Mouse (Mus musculus): Measurements from ENCODE around the gene Cyp26b1. TPM values are rescaled to one million over a fixed set of nuclear protein-coding genes. Genes with fewer than 3 reads are reported as not detected.

Cyp26b1 gene
- total and polyA plus RNA-seq, 3 experiments = not detected

DNA sequence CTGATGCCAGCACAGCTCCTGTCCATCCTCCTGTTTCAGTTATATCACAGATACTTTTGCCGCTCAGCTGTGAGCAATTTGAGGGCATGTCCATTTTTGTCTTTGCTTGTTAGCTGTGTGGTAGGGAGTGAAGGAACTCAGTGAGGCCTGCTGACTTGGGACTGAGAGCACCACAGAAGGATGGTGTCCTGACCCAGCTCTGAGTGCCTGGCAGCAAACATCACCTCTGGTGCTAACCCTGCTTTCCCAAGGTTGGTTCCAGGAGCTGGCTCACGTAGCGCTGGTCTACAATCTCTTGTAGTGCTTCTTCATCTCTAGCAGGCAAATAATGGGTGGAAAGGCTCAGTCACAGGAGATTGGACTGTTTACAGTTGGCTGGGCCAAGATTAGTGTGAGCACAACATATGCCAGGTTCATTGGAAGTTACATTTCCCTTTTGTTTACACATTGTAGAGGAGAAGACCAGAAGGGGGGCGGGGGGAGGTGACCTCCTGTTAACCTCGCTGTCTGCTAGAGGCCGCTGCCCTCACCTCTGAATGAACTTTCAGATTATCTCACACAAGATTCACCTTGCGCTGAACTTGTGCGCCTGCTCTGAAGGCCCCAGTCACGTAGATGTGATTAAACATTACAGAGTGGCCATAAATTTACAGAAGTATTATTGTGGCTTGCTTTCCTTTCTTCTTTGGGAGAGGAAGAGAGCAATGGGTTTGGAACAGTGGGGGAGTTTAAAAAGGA, 46.8 kb upstream of the Cyp26b1 start:
- Histone ChIP-seq H3K4me3 (replicated peaks in 1 of 3; ENCODE audit: low read depth in 2 of 3, low read length in 2 of 3, poor library complexity in 1 of 3) (no peak overlapping the region), H3K27me3 (replicated peaks) (no peaks in the 10 kb centered on the region), H3K4me1 (ENCODE audit: control insufficient read depth in 1 of 2, insufficient read depth in 2 of 2) (no peaks in the 10 kb centered on the region), H3K4me2 (ENCODE audit: insufficient read depth, low read depth, poor library complexity, severe bottlenecking) (no peak overlapping the region), H3K27ac (ENCODE audit: insufficient read depth, low read depth) (no peak overlapping the region), H3K9ac (ENCODE audit: insufficient read depth, low read depth) (no peak overlapping the region), H3K36me3 (replicated peaks in 1 of 2; ENCODE audit: control insufficient read depth in 1 of 2, insufficient read depth in 1 of 2, low read length in 1 of 2) (no peaks in the 10 kb centered on the region), H3K79me2 (replicated peaks; ENCODE audit: control insufficient read depth, extremely low read depth, insufficient read depth, poor library complexity, severe bottlenecking) (no peaks in the 10 kb centered on the region), H3K9me3 (replicated peaks; ENCODE audit: low read length) (no peaks in the 10 kb centered on the region)
- dilution Hi-C loops (cut with MboI; ENCODE audit: extremely low pct_ligation_motif_present, extremely low pct_unique_long_range_greater_than_20kb, low sequenced_read_pairs) = no loop called here
- in situ Hi-C loops (cut with MboI; ENCODE audit: low pct_ligation_motif_present, low pct_unique_long_range_greater_than_20kb, low sequenced_read_pairs) = no loop called here
- TF ChIP-seq ELF1 (IDR thresholded peaks at IDR 0.05; ENCODE audit: low read depth, low read length) = no peak
- TF ChIP-seq KAT2A (IDR thresholded peaks at IDR 0.05; ENCODE audit: insufficient replicate concordance, low read length) = no peak
- TF ChIP-seq SMC3 (IDR thresholded peaks at IDR 0.05; ENCODE audit: low read depth, low read length) = no peak
- no peak for TF ChIP-seq CHD2 (IDR thresholded peaks at IDR 0.05; ENCODE audit: low read length)
- DNase-seq (ENCODE audit: extremely low read depth) = no peak

DNA sequence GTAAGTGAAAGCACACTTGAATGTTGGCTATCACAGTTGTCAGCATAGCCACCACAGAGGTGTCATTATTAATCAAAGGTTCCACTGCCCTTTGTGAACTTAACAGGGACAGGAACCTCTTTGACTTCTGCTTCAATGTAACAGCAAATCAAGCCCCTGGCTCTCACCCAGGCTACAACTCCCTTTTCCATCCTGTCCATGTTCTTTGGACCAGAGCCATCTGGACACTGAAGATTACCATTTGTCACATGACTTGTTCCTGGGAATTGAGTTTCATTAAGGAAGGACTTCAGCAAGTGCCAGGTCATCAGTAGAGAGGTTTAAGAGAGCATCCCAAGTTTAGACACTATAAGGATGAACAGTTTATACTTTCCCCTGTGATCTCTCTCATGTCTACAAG, 44.5 kb upstream of the Cyp26b1 start:
- Histone ChIP-seq H3K27me3 (replicated peaks) (no peaks in the 10 kb centered on the region), H3K4me1 (ENCODE audit: control insufficient read depth in 1 of 2, insufficient read depth in 2 of 2) (no peaks in the 10 kb centered on the region), H3K27ac (ENCODE audit: insufficient read depth, low read depth) (no peak overlapping the region), H3K36me3 (replicated peaks in 1 of 2; ENCODE audit: control insufficient read depth in 1 of 2, insufficient read depth in 1 of 2, low read length in 1 of 2) (no peaks in the 10 kb centered on the region), H3K4me3 (replicated peaks in 1 of 3; ENCODE audit: low read depth in 2 of 3, low read length in 2 of 3, poor library complexity in 1 of 3) (no peak overlapping the region), H3K9me3 (replicated peaks; ENCODE audit: low read length) (no peaks in the 10 kb centered on the region), H3K9ac (ENCODE audit: insufficient read depth, low read depth) (no peak overlapping the region), H3K4me2 (ENCODE audit: insufficient read depth, low read depth, poor library complexity, severe bottlenecking) (no peak overlapping the region), H3K79me2 (replicated peaks; ENCODE audit: control insufficient read depth, extremely low read depth, insufficient read depth, poor library complexity, severe bottlenecking) (no peaks in the 10 kb centered on the region)
- dilution Hi-C loops (cut with MboI; ENCODE audit: extremely low pct_ligation_motif_present, extremely low pct_unique_long_range_greater_than_20kb, low sequenced_read_pairs) = no loop called here
- in situ Hi-C loops (cut with MboI; ENCODE audit: low pct_ligation_motif_present, low pct_unique_long_range_greater_than_20kb, low sequenced_read_pairs) = no loop called here
- TF ChIP-seq CTCF (conservative IDR thresholded peaks at IDR 0.05 in 1 of 2, IDR thresholded peaks at IDR 0.05 in 1 of 2; ENCODE audit: low read depth in 2 of 2, low read length in 2 of 2) (no peak), MYC (IDR thresholded peaks at IDR 0.05; ENCODE audit: low read depth, low read length) (no peak), RCOR1 (conservative IDR thresholded peaks at IDR 0.05; ENCODE audit: low read depth, low read length) (no peak)
- DNase-seq (ENCODE audit: extremely low read depth) = no peak

DNA sequence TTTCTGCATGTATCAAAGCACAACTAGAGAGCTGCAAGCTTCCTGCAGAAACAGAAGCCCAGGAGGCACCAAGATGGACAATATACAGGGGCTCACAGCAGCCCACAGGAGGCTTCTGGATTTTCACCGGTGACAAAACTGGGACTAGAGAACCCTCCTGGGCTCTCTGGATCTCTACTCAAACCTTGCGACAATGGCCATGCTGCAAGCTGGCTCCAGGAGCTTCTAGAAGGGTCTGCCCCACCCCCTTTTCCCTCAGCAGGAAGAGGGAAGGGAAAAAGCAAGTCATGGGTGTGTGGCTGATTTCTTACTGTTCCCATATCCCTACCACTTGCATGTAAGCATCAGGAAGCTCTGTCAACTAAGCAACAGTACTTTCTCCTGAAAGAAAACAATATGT, 37.9 kb upstream of the Cyp26b1 start:
- Histone ChIP-seq H3K79me2 (replicated peaks; ENCODE audit: control insufficient read depth, extremely low read depth, insufficient read depth, poor library complexity, severe bottlenecking) (no peaks in the 10 kb centered on the region), H3K27ac (ENCODE audit: insufficient read depth, low read depth) (no peak overlapping the region), H3K9me3 (replicated peaks; ENCODE audit: low read length) (no peaks in the 10 kb centered on the region), H3K4me2 (ENCODE audit: insufficient read depth, low read depth, poor library complexity, severe bottlenecking) (no peak overlapping the region), H3K9ac (ENCODE audit: insufficient read depth, low read depth) (no peak overlapping the region), H3K4me3 (replicated peaks in 1 of 3; ENCODE audit: low read depth in 2 of 3, low read length in 2 of 3, poor library complexity in 1 of 3) (no peak overlapping the region), H3K4me1 (ENCODE audit: control insufficient read depth in 1 of 2, insufficient read depth in 2 of 2) (no peaks in the 10 kb centered on the region), H3K36me3 (replicated peaks in 1 of 2; ENCODE audit: control insufficient read depth in 1 of 2, insufficient read depth in 1 of 2, low read length in 1 of 2) (no peaks in the 10 kb centered on the region), H3K27me3 (replicated peaks) (no peaks in the 10 kb centered on the region)
- in situ Hi-C loops (cut with MboI; ENCODE audit: low pct_ligation_motif_present, low pct_unique_long_range_greater_than_20kb, low sequenced_read_pairs) (no loop called here), dilution Hi-C loops (cut with MboI; ENCODE audit: extremely low pct_ligation_motif_present, extremely low pct_unique_long_range_greater_than_20kb, low sequenced_read_pairs) (no loop called here)
- DNase-seq (ENCODE audit: extremely low read depth) = no peak
- TF ChIP-seq CTCF (conservative IDR thresholded peaks at IDR 0.05 in 1 of 2, IDR thresholded peaks at IDR 0.05 in 1 of 2; ENCODE audit: low read depth in 2 of 2, low read length in 2 of 2) = no peak
- TF ChIP-seq MAZ (IDR thresholded peaks at IDR 0.05; ENCODE audit: low read depth, low read length) = no peak
- TF ChIP-seq ELF1 (IDR thresholded peaks at IDR 0.05; ENCODE audit: low read depth, low read length) = no peak
- no peak for TF ChIP-seq TCF12 (IDR thresholded peaks at IDR 0.05; ENCODE audit: low read depth, low read length)
- no peak for TF ChIP-seq EP300 (IDR thresholded peaks at IDR 0.05; ENCODE audit: low read length)
- no peak for TF ChIP-seq KAT2A (IDR thresholded peaks at IDR 0.05; ENCODE audit: insufficient replicate concordance, low read length)
- TF ChIP-seq CHD1 (IDR thresholded peaks at IDR 0.05; ENCODE audit: low read depth, low read length) = no peak
- TF ChIP-seq MAX (IDR thresholded peaks at IDR 0.05; ENCODE audit: low read length) = no peak
